Mouse (Mus musculus) Patski (cell line): ENCODE measurements at regions not wholly inside any gene's neighbourhood (a gene's known extent, or its start where the extent isn't known, plus 50 kb on each side); places are given as distances from the start of the nearest gene placed in this dataset.
A peak's percentile ranks its signal among the peaks of the same experiment; 100 is the strongest.

ENCODE experiments used
- ATAC-seq: fragments of 100-300 bp; one replicate; pipeline ENCODE4 v1.8.0; 2021
- CTCF ChIA-PET: fragments of 350-600 bp; sonication (Branson Sonifier 250); formaldehyde crosslinking; loops from one replicate; lab custom pipeline; 2022; ENCODE audit warnings: inconsistent platforms; lab: Charles Lee
- POLR2A ChIA-PET: fragments of 350-600 bp; sonication (Branson Sonifier 250); formaldehyde crosslinking; loops from one replicate; lab custom pipeline; 2022; ENCODE audit warnings: antibody characterized with exemption, inconsistent platforms; lab: Charles Lee
- DNase-seq: peaks from one replicate; pipeline ENCODE4 v3.0.0-alpha.2; 2011; ENCODE audit warnings: low read depth, low spot score
- H3K27me3 ChIP-seq: fragments of 371-371 bp; one replicate; pipeline ENCODE4 v1.5.1; 2021
- CTCF ChIP-seq: fragments of 100-300 bp; IDR thresholded peaks from one replicate; pipeline ENCODE4 v1.5.1; 2021
- in situ Hi-C: fragments of 300-500 bp; cut with MboI; formaldehyde crosslinking; loops from 3 replicates; pipeline ENCODE4 v1.11.1; 2018; ENCODE audit warnings: low pct_unique_long_range_greater_than_20kb, mixed read lengths

GRCm38 (mm10) chr10:45009676-45010075 is 57.3 kb upstream of the Prep start:
- no peaks in the 10 kb centered on the region for H3K27me3 ChIP-seq
- no peak for TF ChIP-seq CTCF
- ATAC-seq (no peak), DNase-seq (no peak)
- ChIA-PET CTCF (no interaction called here), POLR2A (no interaction called here)
- in situ Hi-C loops, result loop anchor here (10.0 kb wide), 1 partner anchor 715 kb away; no protein-coding TSS in a partner anchor

DNA sequence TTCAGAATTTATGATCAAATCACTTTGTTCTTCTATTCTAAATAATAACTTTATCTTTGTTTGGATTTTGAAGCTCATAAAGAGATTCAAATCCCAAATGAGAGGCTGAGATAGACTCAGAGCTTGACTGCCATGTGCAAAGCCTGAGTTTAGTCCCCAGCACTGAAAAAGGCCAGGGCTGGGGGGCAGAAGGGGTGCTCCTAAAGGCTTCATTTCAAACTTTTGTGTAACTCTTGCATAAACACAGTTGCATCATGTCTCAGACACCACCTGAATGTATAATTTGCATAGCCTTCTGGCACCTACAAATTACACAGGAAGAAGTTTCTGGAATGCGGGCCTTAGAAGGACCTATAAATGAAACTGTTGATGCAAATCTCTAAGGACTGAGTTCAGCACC is 57.8 kb upstream of the Prep start:
- in situ Hi-C loops, result loop anchor here (10.0 kb wide), 1 partner anchor 714 kb away; no protein-coding TSS in a partner anchor
- no peaks in the 10 kb centered on the region for H3K27me3 ChIP-seq
- POLR2A ChIA-PET, result no interaction called here
- CTCF ChIA-PET, result no interaction called here
- no peak for TF ChIP-seq CTCF
- no peak for ATAC-seq
- no peak for DNase-seq

- no peak for DNase-seq
- no peak for TF ChIP-seq CTCF
- in situ Hi-C loops, result loop anchor here (5.0 to 10.0 kb wide), 2 partner anchors 547 to 709 kb away; no protein-coding TSS in a partner anchor
- ATAC-seq, result no peak
- peaks cover 14% of the 10 kb centered on the region for H3K27me3 ChIP-seq
- ChIA-PET CTCF (no interaction called here), POLR2A (no interaction called here)
Measured at GRCm38 (mm10) chr10:45004037-45004653, 62.9 kb upstream of the Prep start.

GRCm38 (mm10) chr10:45003344-45003681 is 63.7 kb upstream of the Prep start:
- no peak for DNase-seq
- H3K27me3 ChIP-seq, result peaks cover 17% of the 10 kb centered on the region
- POLR2A ChIA-PET, result no interaction called here
- TF ChIP-seq CTCF, result no peak
- in situ Hi-C loops, result loop anchor here (5.0 to 10.0 kb wide), 2 partner anchors 546 to 709 kb away; no protein-coding TSS in a partner anchor
- ATAC-seq, result no peak
- CTCF ChIA-PET, result interaction anchor here (1.1 to 1.5 kb wide), 2 partner anchors 41 to 703 kb away, joined by 3 to 4 read pairs; no protein-coding TSS in a partner anchor

DNA sequence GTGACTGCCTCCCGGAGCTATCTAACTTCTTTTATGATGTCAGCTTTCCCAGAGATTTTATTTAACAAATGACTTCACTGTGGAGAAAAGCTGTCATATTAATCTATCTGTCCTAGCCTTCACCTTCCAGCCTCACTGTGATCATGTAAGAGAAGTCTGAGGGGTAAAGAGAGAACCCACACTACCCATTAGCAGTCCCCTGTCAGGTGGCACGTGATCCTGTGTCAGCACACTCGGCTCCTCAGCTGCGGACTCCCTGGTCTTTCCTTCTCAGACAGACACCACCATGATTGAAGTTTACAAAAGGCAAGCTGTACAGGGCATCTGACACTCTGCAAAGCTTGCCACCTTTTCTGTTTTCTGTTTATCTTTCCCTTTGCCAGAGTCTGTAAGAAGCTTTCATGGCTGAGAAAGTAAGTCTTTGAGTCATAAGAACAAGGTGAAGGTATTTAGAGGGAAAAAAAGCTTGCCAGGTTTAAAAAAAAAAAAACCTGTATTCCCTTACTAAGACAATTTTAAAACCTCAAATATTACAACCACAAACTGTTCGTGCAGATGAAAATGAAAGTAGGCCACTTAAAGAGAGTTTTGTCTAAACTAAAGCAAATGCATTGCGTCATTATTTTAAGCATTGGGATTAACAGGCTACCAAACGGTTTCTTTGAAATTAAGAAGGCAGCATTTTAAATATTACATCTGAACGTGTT is 64.2 kb upstream of the Prep start:
- peaks cover 22% of the 10 kb centered on the region for H3K27me3 ChIP-seq
- in situ Hi-C loops, result loop anchor here (5.0 to 10.0 kb wide), 2 partner anchors 545 to 708 kb away; no protein-coding TSS in a partner anchor
- ATAC-seq (no peak), DNase-seq (no peak)
- ChIA-PET POLR2A (no interaction called here), CTCF (interaction anchor here (1.1 to 1.5 kb wide), 2 partner anchors 41 to 702 kb away, joined by 3 to 4 read pairs; no protein-coding TSS in a partner anchor)
- no peak for TF ChIP-seq CTCF

GRCm38 (mm10) chr10:45000873-45001859 is 65.8 kb upstream of the Prep start:
- in situ Hi-C loops, result loop anchor here (5.0 to 10.0 kb wide), 2 partner anchors 544 to 706 kb away; no protein-coding TSS in a partner anchor
- peaks cover 26% of the 10 kb centered on the region for H3K27me3 ChIP-seq
- ATAC-seq (no peak), DNase-seq (no peak)
- POLR2A ChIA-PET, result no interaction called here
- TF ChIP-seq CTCF, result peak; percentile 81
- CTCF ChIA-PET, result interaction anchor here (0.9 to 1.3 kb wide), 3 partner anchors 11 to 674 kb away, joined by 3 to 4 read pairs (median 3); no protein-coding TSS in a partner anchor

GRCm38 (mm10) chr10:45000027-45000840 is 66.8 kb upstream of the Prep start:
- DNase-seq (no peak), ATAC-seq (no peak)
- no peak for TF ChIP-seq CTCF
- in situ Hi-C loops, result loop anchor here (5.0 to 10.0 kb wide), 2 partner anchors 543 to 705 kb away; no protein-coding TSS in a partner anchor
- ChIA-PET CTCF (interaction anchor here (0.6 to 1.3 kb wide), 4 partner anchors 228 to 709 kb away, joined by 3 read pairs; no protein-coding TSS in a partner anchor), POLR2A (no interaction called here)
- H3K27me3 ChIP-seq, result peaks cover 26% of the 10 kb centered on the region

DNA sequence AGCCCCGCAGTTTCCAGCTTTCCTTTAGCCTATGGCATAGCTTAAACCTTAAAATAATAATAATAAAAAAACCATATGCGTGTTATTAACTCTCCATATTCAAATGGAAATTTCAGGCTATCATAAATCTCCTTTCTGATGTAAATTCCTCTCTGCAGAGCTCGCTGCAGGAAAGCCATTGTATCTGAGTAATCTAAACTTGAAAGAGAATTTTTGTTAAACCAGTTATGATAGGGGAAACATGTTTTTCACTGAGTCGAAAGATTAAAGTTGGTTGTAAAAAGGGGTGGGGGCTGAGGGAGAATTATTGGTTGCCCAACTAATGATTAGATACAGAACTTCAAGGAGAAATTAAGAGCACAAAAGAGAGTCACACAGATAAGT is 69.1 kb upstream of the Prep start:
- no peak for TF ChIP-seq CTCF
- peaks cover 31% of the 10 kb centered on the region for H3K27me3 ChIP-seq
- ATAC-seq (no peak), DNase-seq (no peak)
- ChIA-PET POLR2A (interaction anchor here (0.6 kb wide), 1 partner anchor 18 kb away, joined by 4 read pairs; no protein-coding TSS in a partner anchor), CTCF (no interaction called here)
- in situ Hi-C loops, result no loop called here
